Mouse (Mus musculus): Measurements from ENCODE around the gene Vmn2r77. TPM values are rescaled to one million over a fixed set of nuclear protein-coding genes. Genes with fewer than 3 reads are reported as not detected.
"Not testable (repeated sequence)": the region's sequence is repeated elsewhere in the genome, so short reads cannot be mapped to it uniquely, and the experiment has no call there.

The Vmn2r77 gene
- polyA plus RNA-seq (2012; rRNA removed), result not detected in 2 replicates

GRCm38 (mm10) chr7:86794727-86795126 is at the start of gene Vmn2r77:
Gene Vmn2r77 (plus strand): TSS chr7:86795027.
- TF ChIP-seq CTCF (IDR thresholded peaks at IDR 0.05; ENCODE audit: insufficient read depth, low read length), result no peak
- TF ChIP-seq POLR2A (IDR thresholded peaks at IDR 0.05; ENCODE audit: borderline replicate concordance, extremely low read depth, low read depth, low read length), result no peak
- Histone ChIP-seq H3K4me3 (replicated peaks; ENCODE audit: extremely low read depth, low read depth, low read length) (no peak within 1 kb of the TSS), H3K4me1 (ENCODE audit: control insufficient read depth, insufficient read depth, low read length) (no peaks in the 10 kb centered on the region)
- no peak for DNase-seq

DNA sequence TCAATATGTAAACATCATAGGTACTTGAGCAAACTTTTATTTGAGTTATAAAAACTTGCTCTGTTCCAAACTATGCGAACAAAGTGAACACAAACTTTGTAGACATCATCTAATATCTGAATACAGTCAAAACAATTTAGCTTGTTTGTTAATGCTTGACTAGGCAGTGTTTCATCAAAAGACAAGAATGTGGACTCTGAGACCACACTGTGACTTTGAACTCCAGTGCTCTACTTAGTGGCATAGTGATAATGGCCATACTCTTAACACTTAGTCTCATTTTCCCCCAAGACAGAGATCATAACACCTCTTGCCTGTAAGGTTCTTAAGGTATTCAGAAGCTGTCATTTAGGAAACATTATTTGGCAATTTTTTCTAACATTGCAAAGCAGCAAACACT is 34.1 kb upstream of the Vmn2r77 start:
- WGBS, result 59% methylated on average over 1 of the region's 1 CpGs
- no peak for DNase-seq
- TF ChIP-seq POLR2A (IDR thresholded peaks at IDR 0.05; ENCODE audit: borderline replicate concordance, extremely low read depth, low read depth, low read length), result no peak
- no peak for TF ChIP-seq CTCF (IDR thresholded peaks at IDR 0.05; ENCODE audit: insufficient read depth, low read length)
- Histone ChIP-seq H3K4me3 (replicated peaks; ENCODE audit: extremely low read depth, low read depth, low read length) (no peak overlapping the region), H3K4me1 (ENCODE audit: control insufficient read depth, insufficient read depth, low read length) (no peaks in the 10 kb centered on the region)

DNA sequence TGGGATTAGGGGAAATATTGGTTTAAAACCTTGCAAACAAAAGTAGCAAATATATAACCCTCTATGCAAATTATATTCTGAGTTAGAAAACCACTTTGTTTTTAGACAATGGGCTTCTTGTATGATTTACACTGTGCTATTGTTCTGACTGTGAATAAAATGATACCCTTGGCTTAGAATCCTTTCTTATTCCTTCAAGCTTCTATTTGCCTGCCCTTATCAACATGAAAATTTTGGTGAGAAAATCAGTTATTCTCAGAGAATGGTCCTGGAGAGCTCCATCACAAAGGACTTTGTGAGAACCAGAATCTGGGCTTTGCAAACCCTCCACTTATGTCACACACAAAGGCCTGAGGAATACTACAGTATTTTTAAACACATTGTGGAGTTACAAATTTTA is 30.2 kb upstream of the Vmn2r77 start:
- DNase-seq, result no peak
- Histone ChIP-seq H3K4me3 (replicated peaks; ENCODE audit: extremely low read depth, low read depth, low read length) (no peak overlapping the region), H3K4me1 (ENCODE audit: control insufficient read depth, insufficient read depth, low read length) (no peaks in the 10 kb centered on the region)
- no peak for TF ChIP-seq POLR2A (IDR thresholded peaks at IDR 0.05; ENCODE audit: borderline replicate concordance, extremely low read depth, low read depth, low read length)

DNA sequence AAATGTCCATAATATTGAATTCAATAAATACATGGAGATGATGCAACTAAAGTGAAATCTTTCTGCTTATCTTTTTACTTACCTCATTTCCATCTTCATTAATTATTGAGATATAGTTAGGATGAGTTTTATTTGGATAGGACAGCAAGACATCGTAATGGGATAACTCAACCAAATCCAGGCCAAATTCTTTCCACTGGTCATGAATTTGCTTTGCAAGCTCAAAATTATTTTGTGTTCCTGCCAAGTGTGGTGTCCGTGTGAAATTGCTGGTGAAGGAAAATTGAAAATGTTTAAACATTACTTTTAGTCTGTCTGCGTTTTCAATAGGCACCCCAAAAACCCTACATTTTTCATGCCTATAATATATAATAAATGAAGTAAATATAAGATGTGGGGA is 23.2 kb upstream of the Vmn2r77 start:
- DNase-seq, result no peak
- Histone ChIP-seq H3K4me1 (ENCODE audit: control insufficient read depth, insufficient read depth, low read length) (no peaks in the 10 kb centered on the region), H3K4me3 (replicated peaks; ENCODE audit: extremely low read depth, low read depth, low read length) (no peak overlapping the region)
- 69% methylated on average over 3 of the region's 3 CpGs for WGBS
- TF ChIP-seq POLR2A (IDR thresholded peaks at IDR 0.05; ENCODE audit: borderline replicate concordance, extremely low read depth, low read depth, low read length) (no peak), CTCF (IDR thresholded peaks at IDR 0.05; ENCODE audit: insufficient read depth, low read length) (no peak)

GRCm38 (mm10) chr7:86775617-86776325 is 19.1 kb upstream of the Vmn2r77 start, which contains the start of gene Folh1:
Gene Folh1 (minus strand): TSS chr7:86775943.
- Histone ChIP-seq H3K4me3 (replicated peaks; ENCODE audit: extremely low read depth, low read depth, low read length) (no peak within 1 kb of the TSS), H3K4me1 (ENCODE audit: control insufficient read depth, insufficient read depth, low read length) (no peaks in the 10 kb centered on the region)
- TF ChIP-seq POLR2A (IDR thresholded peaks at IDR 0.05; ENCODE audit: borderline replicate concordance, extremely low read depth, low read depth, low read length), result no peak
- no peak for TF ChIP-seq CTCF (IDR thresholded peaks at IDR 0.05; ENCODE audit: insufficient read depth, low read length)
- DNase-seq, result no peak
- 13% methylated on average over 11 of the region's 11 CpGs for WGBS

GRCm38 (mm10) chr7:86815241-86815640 is 20.4 kb downstream of the Vmn2r77 start:
- not testable (repeated sequence) for DNase-seq; H3K4me1 ChIP-seq (ENCODE audit: control insufficient read depth, insufficient read depth, low read length); H3K4me3 ChIP-seq (replicated peaks; ENCODE audit: extremely low read depth, low read depth, low read length)
- 84% methylated on average over 5 of the region's 5 CpGs for WGBS

GRCm38 (mm10) chr7:86815716-86816115 is 20.9 kb downstream of the Vmn2r77 start:
- H3K4me3 ChIP-seq (replicated peaks; ENCODE audit: extremely low read depth, low read depth, low read length); H3K4me1 ChIP-seq (ENCODE audit: control insufficient read depth, insufficient read depth, low read length); DNase-seq: not testable (repeated sequence)
- 81% methylated on average over 6 of the region's 6 CpGs for WGBS

GRCm38 (mm10) chr7:86816466-86816865 is 21.6 kb downstream of the Vmn2r77 start:
- Histone ChIP-seq H3K4me1 (ENCODE audit: control insufficient read depth, insufficient read depth, low read length) (no peaks in the 10 kb centered on the region), H3K4me3 (replicated peaks; ENCODE audit: extremely low read depth, low read depth, low read length) (no peak overlapping the region)
- no peak for DNase-seq
- TF ChIP-seq POLR2A (IDR thresholded peaks at IDR 0.05; ENCODE audit: borderline replicate concordance, extremely low read depth, low read depth, low read length), result no peak
- TF ChIP-seq CTCF (IDR thresholded peaks at IDR 0.05; ENCODE audit: insufficient read depth, low read length), result no peak
- 67% methylated on average over 1 of the region's 1 CpGs for WGBS

Other genes starting within 250 kb of the Vmn2r77 start
- not detected in 2 replicates for gene Olfr295, start 211.2 kb upstream of the Vmn2r77 start, polyA plus RNA-seq (2012; rRNA removed)
- not detected in 2 replicates for gene Olfr294, start 178.4 kb upstream of the Vmn2r77 start, polyA plus RNA-seq (2012; rRNA removed)
- not detected in 2 replicates for gene Olfr293, start 146.0 kb upstream of the Vmn2r77 start, polyA plus RNA-seq (2012; rRNA removed)
- gene Olfr292, start 106.7 kb upstream of the Vmn2r77 start, polyA plus RNA-seq (2012; rRNA removed), result not detected in 2 replicates
- gene Folh1, start 19.1 kb upstream of the Vmn2r77 start, polyA plus RNA-seq (2012; rRNA removed), result 0.05 and 0.11 TPM in 2 replicates
- not detected in 2 replicates for gene Vmn2r78, start 120.1 kb downstream of the Vmn2r77 start, polyA plus RNA-seq (2012; rRNA removed)
- gene Vmn2r79, start 201.1 kb downstream of the Vmn2r77 start, polyA plus RNA-seq (2012; rRNA removed), result not detected in 2 replicates

Measured in lung, adult 2 months (tissue).